Mouse (Mus musculus) liver, embryonic 12.5 days (tissue): Measurements from ENCODE around the gene Ddah2. TPM values are rescaled to one million over a fixed set of nuclear protein-coding genes. Genes with fewer than 3 reads are reported as not detected.

ENCODE experiments used
- ATAC-seq: fragments of 200-750 bp; cut with Nextera tagmentation; 2 replicates; pipeline ENCODE4 v1.8.0; 2017; ENCODE audit warnings: moderate number of reproducible peaks, mild to moderate bottlenecking, moderate library complexity
- H3K27ac ChIP-seq: fragments of 300-500 bp; sonication (generic); 2 replicates; pipeline ENCODE4 v1.5.1; 2016; ENCODE audit warnings: mild to moderate bottlenecking
- H3K27me3 ChIP-seq: fragments of 300-500 bp; sonication (generic); replicated peaks from 2 replicates; pipeline ENCODE4 v1.6.1; 2016; ENCODE audit warnings: mild to moderate bottlenecking, moderate library complexity
- H3K36me3 ChIP-seq: fragments of 300-500 bp; sonication (generic); 2 replicates; pipeline ENCODE4 v1.6.1; 2016; ENCODE audit warnings: mild to moderate bottlenecking, moderate library complexity
- H3K4me1 ChIP-seq: fragments of 300-500 bp; sonication (generic); 2 replicates; pipeline ENCODE4 v1.6.1; 2016
- H3K4me2 ChIP-seq: fragments of 300-500 bp; sonication (generic); 2 replicates; pipeline ENCODE4 v1.6.1; 2016; ENCODE audit warnings: mild to moderate bottlenecking, moderate library complexity
- H3K4me3 ChIP-seq: fragments of 300-500 bp; sonication (generic); 2 replicates; pipeline ENCODE4 v1.5.1; 2016; ENCODE audit warnings: mild to moderate bottlenecking, moderate library complexity
- H3K9ac ChIP-seq: fragments of 300-500 bp; sonication (generic); 2 replicates; pipeline ENCODE4 v1.6.1; 2016; ENCODE audit warnings: mild to moderate bottlenecking, moderate library complexity
- H3K9me3 ChIP-seq: fragments of 300-500 bp; sonication (generic); replicated peaks from 2 replicates; pipeline ENCODE4 v1.6.1; 2016; ENCODE audit warnings: mild to moderate bottlenecking, moderate library complexity
- WGBS: fragments of 180-500 bp; shearing (Covaris S2); methylation state at CpG from one replicate; pipeline ENCODE4 v1.1.7; 2016; ENCODE audit not compliant: insufficient replicate concordance; 5-methylcytosine and 5-hydroxymethylcytosine counted together
- polyA plus RNA-seq: library from polyadenylated mRNA; unstranded; fragments of >200 nt; fragmentation: Nextera tagmentation; extraction: Ambion mirVana; gene quantifications from 2 replicates; pipeline ENCODE4 v1.2.1, GENCODE M21; 2016

The Ddah2 gene
- polyA plus RNA-seq, 1 experiment from 2014 or later, result 49.0 TPM

DNA sequence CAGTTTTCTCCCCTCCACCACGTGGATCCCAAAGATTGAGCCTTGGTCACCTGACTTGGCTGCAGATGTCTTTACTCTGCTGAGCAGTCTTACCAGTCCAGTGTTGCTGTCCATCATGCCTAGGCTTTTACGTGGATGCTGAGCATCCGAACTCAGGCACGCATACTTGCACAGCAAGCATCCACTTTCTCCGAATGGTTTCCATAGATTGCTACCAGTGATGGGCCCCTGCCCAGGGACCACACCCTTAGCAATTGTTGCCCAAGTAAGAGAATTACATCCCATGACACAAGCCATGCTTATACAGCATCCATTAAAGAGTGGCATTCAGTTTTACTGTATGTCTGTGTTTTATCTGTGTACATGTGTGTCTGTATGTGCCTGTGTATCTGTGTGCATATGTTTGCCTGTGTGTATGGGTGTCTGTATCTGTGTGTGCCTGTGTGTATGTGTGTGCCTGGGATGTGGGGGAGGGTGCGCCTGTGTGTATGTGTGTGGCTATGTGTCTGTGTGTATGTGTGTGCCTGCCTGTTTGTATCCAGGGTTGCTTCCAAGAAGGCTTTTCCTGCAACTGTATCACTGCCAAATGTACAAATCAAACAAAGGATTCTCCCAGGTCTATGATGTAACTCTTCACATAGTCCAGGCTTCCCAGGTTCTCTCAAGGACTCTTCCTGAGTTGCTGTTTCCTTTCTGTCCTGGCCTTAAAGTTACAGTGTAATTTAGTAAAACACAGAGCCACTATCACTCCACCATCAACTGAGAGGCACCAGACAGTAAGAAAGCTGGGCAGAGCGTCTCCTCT, 2.9 kb upstream of the Ddah2 start:
- Histone ChIP-seq H3K4me1 (peaks cover 75% of the 10 kb centered on the region), H3K27ac (no peak overlapping the region; the same call in 1 of the 2 replicates), H3K36me3 (peaks cover 69% of the 10 kb centered on the region), H3K9me3 (no peaks in the 10 kb centered on the region), H3K4me2 (no peak overlapping the region), H3K9ac (no peak overlapping the region), H3K4me3 (no peak overlapping the region), H3K27me3 (0 out of 2 replicates have a peak, but pooled peaks cover 4% of the 10 kb centered on the region)
- ATAC-seq, result no peak
- WGBS, result 82% methylated on average over 7 of the region's 7 CpGs

DNA sequence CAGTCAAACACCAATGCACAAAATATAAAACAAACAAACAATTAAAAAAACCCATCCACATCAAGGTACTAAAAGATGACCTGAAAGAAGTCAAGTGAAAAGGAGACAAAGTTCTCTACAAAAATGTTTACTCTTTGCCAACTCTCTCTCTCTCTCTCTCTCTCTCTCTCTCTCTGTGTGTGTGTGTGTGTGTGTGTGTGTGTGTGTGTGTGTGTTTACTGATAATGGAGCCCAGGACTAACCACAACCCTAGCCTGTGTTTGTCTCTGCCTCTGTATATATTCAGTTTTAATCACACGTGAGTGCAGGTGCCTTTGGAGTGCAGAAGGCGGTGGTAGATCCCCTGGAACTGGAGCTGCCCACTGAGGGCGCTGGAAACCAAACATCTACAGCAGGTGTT, 1.7 kb upstream of the Ddah2 start:
- Histone ChIP-seq H3K4me1 (peaks cover 73% of the 10 kb centered on the region), H3K27ac (peak overlapping the region; percentile 49; the same call in 1 of the 2 replicates), H3K36me3 (peaks cover 77% of the 10 kb centered on the region), H3K9me3 (no peaks in the 10 kb centered on the region), H3K4me2 (no peak overlapping the region), H3K4me3 (no peak overlapping the region), H3K9ac (peak overlapping the region; percentile 5; the same call in 1 of the 2 replicates), H3K27me3 (peaks cover 10% of the 10 kb centered on the region; the same call in 1 of the 2 replicates)
- 36% methylated on average over 3 of the region's 3 CpGs for WGBS
- no peak for ATAC-seq

DNA sequence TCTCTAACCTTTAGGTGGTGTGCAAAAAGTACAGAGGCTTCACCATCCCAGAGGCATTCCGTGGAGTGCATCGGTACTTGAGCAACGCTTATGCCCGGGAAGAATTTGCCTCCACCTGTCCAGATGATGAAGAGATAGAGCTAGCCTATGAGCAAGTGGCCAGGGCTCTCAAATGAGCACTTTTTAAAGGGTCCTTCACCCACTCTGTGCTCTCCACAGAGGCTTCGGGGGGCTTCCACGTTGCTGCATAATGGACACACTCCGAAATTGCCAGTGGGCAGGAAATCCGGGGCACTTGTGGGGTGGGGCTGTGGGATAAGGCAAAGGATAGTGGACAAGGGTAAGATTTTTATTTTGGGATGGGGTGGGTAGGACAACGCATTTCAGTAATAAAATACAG, 519 bp upstream of the Ddah2 start:
- Histone ChIP-seq H3K27ac (0 out of 2 replicates have a peak overlapping the region, but pooled peaks have one; percentile 74), H3K27me3 (peaks cover 16% of the 10 kb centered on the region), H3K4me1 (peaks cover 63% of the 10 kb centered on the region), H3K4me2 (peak overlapping the region; percentile 93), H3K9me3 (no peaks in the 10 kb centered on the region), H3K36me3 (peaks cover 65% of the 10 kb centered on the region), H3K4me3 (peak overlapping the region; percentile 63; the same call in 1 of the 2 replicates), H3K9ac (no peak overlapping the region)
- 67% methylated on average over 9 of the region's 9 CpGs for WGBS
- no peak for ATAC-seq

DNA sequence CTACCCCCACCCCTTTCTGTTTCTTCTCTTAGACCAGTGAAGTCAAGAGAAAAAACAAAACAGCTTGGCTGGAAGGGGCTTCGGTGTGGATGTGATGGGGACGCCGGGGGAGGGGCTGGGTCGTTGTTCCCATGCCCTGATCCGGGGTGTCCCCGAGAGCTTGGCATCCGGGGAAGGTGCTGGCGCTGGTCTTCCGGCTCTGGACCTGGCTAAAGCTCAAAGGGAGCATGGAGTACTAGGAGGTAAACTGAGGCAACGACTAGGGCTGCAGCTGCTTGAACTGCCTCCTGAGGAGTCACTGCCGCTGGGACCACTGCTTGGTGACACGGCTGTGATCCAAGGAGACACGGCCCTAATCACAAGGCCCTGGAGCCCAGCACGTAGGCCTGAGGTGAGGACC, 1.2 kb downstream of the Ddah2 start:
- H3K4me2 ChIP-seq, result peak overlapping the region; percentile 93
- H3K4me3 ChIP-seq, result peak overlapping the region; percentile 63
- peaks cover 47% of the 10 kb centered on the region for H3K36me3 ChIP-seq
- no peak overlapping the region for H3K27ac ChIP-seq
- 41% methylated on average over 14 of the region's 14 CpGs for WGBS
- peaks cover 33% of the 10 kb centered on the region for H3K27me3 ChIP-seq
- ATAC-seq, result no peak
- peak overlapping the region; percentile 70; the same call in 1 of the 2 replicates for H3K9ac ChIP-seq
- no peaks in the 10 kb centered on the region for H3K9me3 ChIP-seq
- H3K4me1 ChIP-seq, result peaks cover 70% of the 10 kb centered on the region

DNA sequence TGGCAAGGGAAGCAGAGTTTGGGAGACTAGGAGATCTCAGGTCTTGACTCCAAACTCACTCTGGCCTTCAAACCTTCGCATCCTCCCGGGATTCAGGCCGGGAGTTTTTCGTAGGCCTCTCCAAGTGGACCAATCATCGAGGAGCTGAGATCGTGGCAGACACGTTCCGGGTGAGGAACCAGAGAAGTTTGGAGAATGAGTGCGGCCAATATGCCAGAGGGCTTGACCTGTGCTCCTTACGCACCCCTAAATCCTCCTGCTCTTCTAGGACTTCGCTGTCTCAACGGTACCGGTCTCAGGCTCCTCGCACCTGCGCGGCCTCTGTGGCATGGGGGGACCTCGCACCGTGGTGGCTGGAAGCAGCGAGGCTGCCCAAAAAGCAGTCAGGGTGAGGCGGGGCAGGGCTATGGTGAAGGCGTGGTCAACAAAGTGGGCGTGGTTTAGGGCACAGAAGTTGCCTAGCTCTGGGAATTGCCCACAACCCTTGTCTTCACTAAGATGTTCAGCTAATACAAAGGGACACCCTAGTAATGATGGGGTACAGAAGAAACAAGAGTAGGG, 2.0 kb downstream of the Ddah2 start:
- Histone ChIP-seq H3K9ac (no peak overlapping the region), H3K4me1 (peaks cover 74% of the 10 kb centered on the region), H3K9me3 (no peaks in the 10 kb centered on the region), H3K36me3 (peaks cover 40% of the 10 kb centered on the region), H3K4me3 (no peak overlapping the region), H3K27ac (no peak overlapping the region), H3K4me2 (no peak overlapping the region), H3K27me3 (peaks cover 41% of the 10 kb centered on the region)
- WGBS, result 62% methylated on average over 22 of the region's 22 CpGs
- ATAC-seq, result no peak

DNA sequence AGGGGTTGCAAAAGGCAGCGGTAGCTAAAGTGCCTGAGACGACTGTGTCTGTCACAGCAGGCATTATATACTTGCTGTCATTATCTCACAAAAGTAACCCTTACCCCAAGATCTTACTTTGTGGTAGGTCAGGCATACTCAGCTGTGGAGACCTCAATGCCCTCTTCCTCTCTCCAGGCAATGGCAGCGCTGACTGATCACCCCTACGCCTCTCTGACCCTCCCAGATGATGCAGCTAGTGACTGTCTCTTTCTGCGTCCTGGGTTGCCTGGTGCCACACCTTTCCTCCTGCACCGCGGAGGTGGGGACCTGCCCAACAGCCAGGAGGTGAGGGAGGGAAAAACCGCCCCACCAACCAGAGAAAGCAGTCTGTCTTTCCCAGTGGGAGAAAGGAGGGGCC, 2.5 kb downstream of the Ddah2 start:
- peaks cover 74% of the 10 kb centered on the region for H3K4me1 ChIP-seq

DNA sequence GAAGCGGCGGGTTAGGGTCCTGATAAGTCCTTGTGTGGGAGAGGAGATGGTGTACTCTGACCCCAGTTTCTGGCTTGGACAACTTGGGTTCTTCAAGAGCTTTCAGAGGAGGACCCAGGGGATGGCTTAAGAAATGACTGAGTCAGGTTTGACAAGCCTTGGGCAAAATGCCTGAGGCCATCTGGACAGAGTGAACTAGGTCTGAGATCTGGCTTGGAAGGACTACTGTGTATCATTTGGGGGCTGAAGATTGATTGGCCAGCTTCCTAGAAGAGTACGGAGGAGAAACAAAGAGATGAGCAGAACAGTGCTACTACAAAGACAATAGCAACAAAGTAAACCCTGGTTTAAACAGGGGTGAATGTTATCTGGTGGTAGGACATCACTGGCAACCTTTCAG, 4.6 kb downstream of the Ddah2 start:
- WGBS, result 82% methylated on average over 3 of the region's 3 CpGs
- ATAC-seq, result no peak
- H3K27me3 ChIP-seq, result peaks cover 67% of the 10 kb centered on the region

More for the DNA sequence above, 2.5 kb downstream of the Ddah2 start:
- no peak overlapping the region for H3K4me2 ChIP-seq
- H3K4me3 ChIP-seq, result no peak overlapping the region
- no peak overlapping the region for H3K27ac ChIP-seq
- H3K36me3 ChIP-seq, result peaks cover 35% of the 10 kb centered on the region
- no peak overlapping the region for H3K9ac ChIP-seq
- H3K9me3 ChIP-seq, result no peaks in the 10 kb centered on the region
- WGBS, result 73% methylated on average over 8 of the region's 8 CpGs
- no peak for ATAC-seq
- peaks cover 46% of the 10 kb centered on the region for H3K27me3 ChIP-seq

DNA sequence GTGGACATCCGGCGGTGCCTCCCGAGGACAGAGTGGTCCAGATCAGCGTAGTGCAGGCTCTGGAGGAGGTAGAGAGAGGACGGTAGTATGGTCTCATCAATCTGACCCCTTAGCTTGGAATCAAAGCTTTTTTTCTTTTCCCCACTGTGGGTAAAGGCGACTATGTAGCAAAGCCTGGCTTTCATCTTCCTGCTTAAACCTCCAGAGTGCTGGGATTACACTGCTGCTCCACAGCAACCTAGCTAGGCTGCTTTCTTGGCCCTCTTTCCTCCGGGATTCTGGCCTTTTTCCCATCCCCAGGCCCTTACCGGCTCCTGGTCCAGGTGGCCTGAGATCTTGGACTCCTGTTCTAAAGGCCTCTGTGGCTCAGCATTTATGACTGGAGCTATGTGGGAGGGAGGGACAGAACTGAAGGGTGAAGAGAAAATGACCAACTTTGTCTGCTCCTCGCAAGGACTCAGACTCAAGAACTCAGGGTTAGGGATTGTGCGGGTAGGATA, 5.6 kb downstream of the Ddah2 start:
- H3K27me3 ChIP-seq, result peaks cover 77% of the 10 kb centered on the region

More for the DNA sequence above, 4.6 kb downstream of the Ddah2 start:
- H3K4me3 ChIP-seq, result no peak overlapping the region
- peaks cover 61% of the 10 kb centered on the region for H3K4me1 ChIP-seq
- no peak overlapping the region for H3K27ac ChIP-seq
- H3K9ac ChIP-seq, result no peak overlapping the region
- peaks cover 14% of the 10 kb centered on the region for H3K36me3 ChIP-seq
- H3K4me2 ChIP-seq, result no peak overlapping the region
- no peaks in the 10 kb centered on the region for H3K9me3 ChIP-seq

DNA sequence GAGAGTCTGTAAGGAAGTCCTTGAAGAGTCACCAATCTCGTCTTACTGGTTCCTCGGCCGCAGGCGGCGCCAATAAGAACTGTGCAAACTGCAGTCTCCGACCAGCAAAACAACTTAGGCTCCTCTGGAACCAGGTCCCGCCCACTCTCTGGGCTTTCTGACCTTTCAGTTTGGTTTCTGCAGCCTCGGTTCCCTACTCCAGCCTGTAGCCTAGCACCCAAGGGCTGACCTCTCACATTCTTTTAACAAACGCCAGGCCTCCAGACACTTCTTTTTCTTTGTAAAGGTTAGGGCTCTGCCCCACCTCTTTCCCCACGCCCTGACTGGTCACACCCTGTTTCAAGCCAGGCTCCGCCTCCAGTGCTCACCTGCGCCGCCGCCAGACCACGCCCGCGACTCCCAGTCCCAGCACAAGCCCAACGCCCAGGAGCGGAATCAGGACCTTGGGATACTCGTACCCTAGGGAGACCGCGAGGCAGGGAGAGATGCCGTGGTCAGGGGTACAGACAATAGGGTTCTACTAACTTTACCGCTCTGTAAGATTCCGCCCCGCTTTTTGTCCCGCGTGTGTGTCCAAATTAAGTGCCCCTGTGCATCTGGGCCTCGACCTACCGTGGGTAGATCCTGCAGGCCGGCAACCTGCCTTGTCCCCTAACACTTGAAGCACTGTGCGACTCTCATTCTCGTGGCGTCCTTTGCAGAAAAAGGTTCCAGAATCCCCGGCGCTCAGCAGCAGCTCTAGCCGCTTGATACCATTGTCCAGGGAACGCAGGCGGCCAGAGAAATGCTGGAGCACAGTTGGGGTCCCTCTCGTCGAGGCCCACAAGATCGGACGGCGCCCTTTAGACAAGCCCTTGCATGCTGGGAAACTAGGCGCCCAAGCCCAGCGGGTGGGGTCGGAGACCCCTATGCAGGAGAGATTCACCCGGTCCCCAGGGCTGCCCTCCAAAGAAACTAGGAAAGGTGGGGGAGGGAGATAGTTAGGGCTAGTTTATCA, 6.4 kb downstream of the Ddah2 start, which contains the start of gene Ly6g6c:
Gene Ly6g6c (plus strand): TSS at position 438 of the 997 bp plus-strand sequence.
- WGBS, result 2% methylated on average over 48 of the region's 48 CpGs
- Histone ChIP-seq H3K4me2 (peak within 1 kb of the TSS; percentile 76), H3K27me3 (peaks cover 78% of the 10 kb centered on the region), H3K9ac (peak within 1 kb of the TSS; percentile 44), H3K4me3 (peak within 1 kb of the TSS; percentile 50), H3K4me1 (peaks cover 43% of the 10 kb centered on the region), H3K9me3 (no peaks in the 10 kb centered on the region), H3K27ac (no peak within 1 kb of the TSS; the same call in 1 of the 2 replicates), H3K36me3 (peaks cover 12% of the 10 kb centered on the region; the same call in 1 of the 2 replicates)
- ATAC-seq, result peak; percentile 39

More for the DNA sequence above, 5.6 kb downstream of the Ddah2 start:
- no peak for ATAC-seq
- Histone ChIP-seq H3K4me3 (peak overlapping the region; percentile 50), H3K9ac (no peak overlapping the region), H3K4me1 (peaks cover 52% of the 10 kb centered on the region), H3K4me2 (peak overlapping the region; percentile 76), H3K9me3 (no peaks in the 10 kb centered on the region), H3K27ac (no peak overlapping the region), H3K36me3 (peaks cover 12% of the 10 kb centered on the region; the same call in 1 of the 2 replicates)
- 19% methylated on average over 10 of the region's 10 CpGs for WGBS

DNA sequence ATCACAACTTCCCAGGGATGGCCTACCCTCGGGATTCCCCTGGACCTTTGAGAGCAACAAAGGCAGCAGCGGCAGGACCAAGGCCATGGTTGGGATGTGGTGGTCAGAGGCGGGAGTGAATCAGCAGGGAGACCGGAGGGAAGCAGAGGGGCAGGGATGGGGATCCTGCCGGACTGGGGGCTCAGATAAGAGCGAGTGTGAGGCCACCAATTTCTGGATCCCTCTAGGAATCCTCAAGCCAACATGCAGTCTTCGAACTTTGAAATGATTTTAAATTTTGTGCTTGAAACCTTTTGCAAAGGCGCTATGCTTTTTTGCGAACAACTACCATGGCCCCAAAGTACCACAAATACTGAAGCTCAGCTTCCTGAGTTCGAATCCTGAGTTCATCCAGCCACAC, 7.2 kb downstream of the Ddah2 start, which contains the start of gene Mpig6b:
Gene Mpig6b (minus strand): TSS at position 101 of the 400 bp plus-strand sequence.
- ATAC-seq, result no peak
- no peak within 1 kb of the TSS; the same call in 1 of the 2 replicates for H3K27ac ChIP-seq
- peak within 1 kb of the TSS; percentile 76 for H3K4me2 ChIP-seq
- H3K9me3 ChIP-seq, result no peaks in the 10 kb centered on the region
- peaks cover 35% of the 10 kb centered on the region for H3K4me1 ChIP-seq
- H3K4me3 ChIP-seq, result peak within 1 kb of the TSS; percentile 50
- peaks cover 77% of the 10 kb centered on the region for H3K27me3 ChIP-seq
- WGBS, result 34% methylated on average over 10 of the region's 10 CpGs
- H3K36me3 ChIP-seq, result peaks cover 7% of the 10 kb centered on the region; the same call in 1 of the 2 replicates
- H3K9ac ChIP-seq, result peak within 1 kb of the TSS; percentile 44
